Mouse (Mus musculus) bone marrow macrophage, adult 2 months (primary cell): ENCODE measurements around the gene Trim25.

ENCODE experiments used
- CTCF ChIP-seq: IDR thresholded peaks from 2 replicates; pipeline ENCODE4 v1.5.1; 2012; ENCODE audit warnings: low read depth, mild to moderate bottlenecking, low read length, moderate library complexity
- POLR2A ChIP-seq: IDR thresholded peaks from 2 replicates; pipeline ENCODE4 v1.6.1; 2012; ENCODE audit warnings: mild to moderate bottlenecking, low read depth, low read length, borderline replicate concordance

- TF ChIP-seq CTCF (no peak), POLR2A (no peak)
These were observed 6.3 kb downstream of the Trim25 start for GRCm38 (mm10) chr11:89005473-89005872.
